Mouse (Mus musculus) small intestine, adult 2 months (tissue): ENCODE data around the gene Pex5. TPM values are rescaled to one million over a fixed set of nuclear protein-coding genes. Genes with fewer than 3 reads are reported as not detected.
"Not testable (repeated sequence)": the region's sequence is repeated elsewhere in the genome, so short reads cannot be mapped to it uniquely, and the experiment has no call there.

Experiments used
- H3K27ac ChIP-seq: fragments of 200-500 bp; 2 replicates; pipeline ENCODE4 v1.5.1; 2012; ENCODE audit warnings: low read depth, low read length, control low read depth, inconsistent platforms; ENCODE audit not compliant: insufficient read depth
- H3K27me3 ChIP-seq: fragments of 200-500 bp; 2 replicates; pipeline ENCODE4 v1.6.1; 2012; ENCODE audit warnings: mild to moderate bottlenecking, moderate library complexity, low read length, inconsistent platforms; ENCODE audit not compliant: control insufficient read depth, insufficient read depth
- H3K36me3 ChIP-seq: fragments of 200-500 bp; 2 replicates; pipeline ENCODE4 v1.6.1; 2012; ENCODE audit warnings: mild to moderate bottlenecking, low read length, control low read depth, inconsistent platforms; ENCODE audit not compliant: control insufficient read depth, insufficient read depth
- H3K4me1 ChIP-seq: fragments of 200-500 bp; 2 replicates; pipeline ENCODE4 v1.6.1; 2012; ENCODE audit warnings: low read length, inconsistent platforms, mixed read lengths; ENCODE audit not compliant: control insufficient read depth, insufficient read depth, insufficient read length
- H3K4me3 ChIP-seq: fragments of 200-500 bp; 2 replicates; pipeline ENCODE4 v1.5.1; 2012; ENCODE audit warnings: low read depth, mild to moderate bottlenecking, control low read depth, inconsistent platforms, low read length, moderate library complexity
- CTCF ChIP-seq: fragments of 200-500 bp; IDR thresholded peaks from 2 replicates; pipeline ENCODE4 v1.5.1; 2012; ENCODE audit warnings: low read depth, mild to moderate bottlenecking, control low read depth, inconsistent platforms, low read length, moderate library complexity, mixed read lengths; ENCODE audit not compliant: insufficient replicate concordance, insufficient read length; ENCODE audit errors: extremely low read depth
- POLR2A ChIP-seq: fragments of 200-500 bp; IDR thresholded peaks from 2 replicates; pipeline ENCODE4 v1.6.1; 2012; ENCODE audit warnings: low read depth, mild to moderate bottlenecking, control low read depth, inconsistent platforms, low read length, moderate library complexity
- WGBS: fragments of 180-500 bp; shearing (Covaris S2); methylation state at CpG from one replicate; pipeline ENCODE4 v1.1.7; 2018; 5-methylcytosine and 5-hydroxymethylcytosine counted together
- polyA plus RNA-seq: library from polyadenylated mRNA; depleted of rRNA; stranded (reverse); fragments of >200 nt; gene quantifications from 2 replicates; pipeline ENCODE4 v1.2.3, GENCODE M21; 2012

Pex5 gene
- polyA plus RNA-seq, 1 experiment, result 29.1 TPM

GRCm38 (mm10) chr6:124427289-124427688 lies 12.4 kb upstream of the Pex5 start:
- 88% methylated on average over 7 of the region's 7 CpGs for whole genome bisulfite sequencing

GRCm38 (mm10) chr6:124426604-124427003 lies 11.7 kb upstream of the Pex5 start:
- H3K4me3 ChIP-seq, result no peak overlapping the region
- H3K27me3 ChIP-seq, result no peaks in the 10 kb centered on the region
- H3K4me1 ChIP-seq, result peaks cover 22% of the 10 kb centered on the region; the same call in 1 of the 2 replicates
- TF ChIP-seq POLR2A, result no peak
- H3K27ac ChIP-seq, result no peak overlapping the region
- WGBS, result 80% methylated on average over 3 of the region's 3 CpGs
- H3K36me3 ChIP-seq, result no peaks in the 10 kb centered on the region

More at GRCm38 (mm10) chr6:124427289-124427688, 12.4 kb upstream of the Pex5 start:
- no peak for TF ChIP-seq POLR2A
- TF ChIP-seq CTCF, result no peak
- Histone ChIP-seq H3K4me1 (peaks cover 22% of the 10 kb centered on the region; the same call in 1 of the 2 replicates), H3K36me3 (no peaks in the 10 kb centered on the region), H3K4me3 (no peak overlapping the region), H3K27me3 (no peaks in the 10 kb centered on the region), H3K27ac (no peak overlapping the region)

- peaks cover 22% of the 10 kb centered on the region; the same call in 1 of the 2 replicates for H3K4me1 ChIP-seq
- no peak overlapping the region; the same call in 1 of the 2 replicates for H3K27ac ChIP-seq
- H3K4me3 ChIP-seq, result no peak overlapping the region
- no peak for TF ChIP-seq POLR2A
- TF ChIP-seq CTCF, result no peak
- H3K36me3 ChIP-seq, result no peaks in the 10 kb centered on the region
- H3K27me3 ChIP-seq, result no peaks in the 10 kb centered on the region
- 40% methylated on average over 6 of the region's 6 CpGs for WGBS
These were observed 10.7 kb upstream of the Pex5 start for GRCm38 (mm10) chr6:124425523-124425922.

GRCm38 (mm10) chr6:124425042-124425441 lies 10.2 kb upstream of the Pex5 start:
- peaks cover 22% of the 10 kb centered on the region; the same call in 1 of the 2 replicates for H3K4me1 ChIP-seq
- WGBS, result 25% methylated on average over 7 of the region's 7 CpGs
- not testable (repeated sequence) for H3K4me3 ChIP-seq, H3K27me3 ChIP-seq, H3K36me3 ChIP-seq
- peak overlapping the region; percentile 47; the same call in 1 of the 2 replicates for H3K27ac ChIP-seq

- TF ChIP-seq POLR2A (no peak), CTCF (no peak)
- no peaks in the 10 kb centered on the region for H3K27me3 ChIP-seq
- H3K4me3 ChIP-seq, result no peak overlapping the region
- H3K36me3 ChIP-seq, result no peaks in the 10 kb centered on the region
- 2% methylated on average over 1 of the region's 1 CpGs for WGBS
- peak overlapping the region; percentile 47; the same call in 1 of the 2 replicates for H3K27ac ChIP-seq
- peaks cover 22% of the 10 kb centered on the region; the same call in 1 of the 2 replicates for H3K4me1 ChIP-seq
These were observed 9.2 kb upstream of the Pex5 start for GRCm38 (mm10) chr6:124424068-124424498.

- no peak for TF ChIP-seq POLR2A
- TF ChIP-seq CTCF, result no peak
- Histone ChIP-seq H3K36me3 (no peaks in the 10 kb centered on the region), H3K27ac (no peak overlapping the region), H3K27me3 (no peaks in the 10 kb centered on the region), H3K4me1 (0 out of 2 replicates have a peak, but pooled peaks cover 2% of the 10 kb centered on the region), H3K4me3 (no peak overlapping the region)
- 85% methylated on average over 3 of the region's 3 CpGs for WGBS
These were observed 3.8 kb upstream of the Pex5 start for GRCm38 (mm10) chr6:124418686-124419085.

- Histone ChIP-seq H3K27ac (peak overlapping the region; percentile 95), H3K4me1 (0 out of 2 replicates have a peak, but pooled peaks cover 2% of the 10 kb centered on the region), H3K4me3 (peak overlapping the region; percentile 98), H3K27me3 (no peaks in the 10 kb centered on the region), H3K36me3 (peaks cover 10% of the 10 kb centered on the region)
- TF ChIP-seq POLR2A (no peak; the same call in 1 of the 2 replicates), CTCF (peak; percentile 83; the same call in 1 of the 2 replicates)
- under 1% methylated on average over 21 of the region's 21 CpGs for WGBS
These were observed 651 bp upstream of the Pex5 start for GRCm38 (mm10) chr6:124415347-124416088.
